Mouse (Mus musculus): Measurements from ENCODE around the gene Psmc1.

GRCm38 (mm10) chr12:100167931-100168871 lies 58.2 kb downstream of the Psmc1 start:
- TF ChIP-seq TAL1 (IDR thresholded peaks at IDR 0.05; ENCODE audit: low read length) (no peak), GATA1 (IDR thresholded peaks at IDR 0.05; ENCODE audit: low read length) (no peak)

Measured in erythroblast, embryonic 14.5 days (primary cell).